Mouse (Mus musculus) forebrain, embryonic 16.5 days (tissue): ENCODE results near the gene Cacna1c. TPM values are rescaled to one million over a fixed set of nuclear protein-coding genes. Genes with fewer than 3 reads are reported as not detected.
A peak's percentile ranks its signal among the peaks of the same experiment; 100 is the strongest.

Experiments
- ATAC-seq: fragments of 200-750 bp; cut with Nextera tagmentation; 2 replicates; pipeline ENCODE4 v1.8.0; 2017; ENCODE audit warnings: mild to moderate bottlenecking, moderate library complexity
- H3K27ac ChIP-seq: fragments of 300-500 bp; sonication (generic); 2 replicates; pipeline ENCODE4 v1.5.1; 2014; ENCODE audit warnings: low read length, control low read depth
- H3K27me3 ChIP-seq: fragments of 300-500 bp; sonication (generic); replicated peaks from 2 replicates; pipeline ENCODE4 v1.6.1; 2014; ENCODE audit warnings: low read length; ENCODE audit not compliant: control insufficient read depth, insufficient read depth
- H3K36me3 ChIP-seq: fragments of 300-500 bp; sonication (generic); 2 replicates; pipeline ENCODE4 v1.6.1; 2014; ENCODE audit not compliant: control insufficient read depth, insufficient read depth
- H3K4me1 ChIP-seq: fragments of 300-500 bp; sonication (generic); replicated peaks from 2 replicates; pipeline ENCODE4 v1.6.1; 2014; ENCODE audit warnings: low read length; ENCODE audit not compliant: control insufficient read depth, insufficient read depth
- H3K4me2 ChIP-seq: fragments of 300-500 bp; sonication (generic); 2 replicates; pipeline ENCODE4 v1.6.1; 2014; ENCODE audit warnings: mild to moderate bottlenecking, low read length, control low read depth
- H3K4me3 ChIP-seq: fragments of 300-500 bp; sonication (generic); replicated peaks from 2 replicates; pipeline ENCODE4 v1.5.1; 2014; ENCODE audit warnings: mild to moderate bottlenecking, low read length, control low read depth
- H3K9ac ChIP-seq: fragments of 300-500 bp; sonication (generic); replicated peaks from 2 replicates; pipeline ENCODE4 v1.6.1; 2014; ENCODE audit warnings: low read depth, low read length, control low read depth
- H3K9me3 ChIP-seq: fragments of 300-500 bp; sonication (generic); 2 replicates; pipeline ENCODE4 v1.6.1; 2016; ENCODE audit warnings: low read length; ENCODE audit not compliant: control insufficient read depth
- WGBS: fragments of 180-500 bp; shearing (Covaris S2); extraction: QIAGEN DNeasy Blood & Tissue Kit; methylation state at CpG from one replicate; pipeline ENCODE4 v1.1.7; 2014; 5-methylcytosine and 5-hydroxymethylcytosine counted together
- polyA plus RNA-seq: library from polyadenylated mRNA; unstranded; fragments of >200 nt; fragmentation: Nextera tagmentation; extraction: Ambion mirVana; gene quantifications from 2 replicates; pipeline ENCODE4 v1.2.1, GENCODE M21; 2015

The Cacna1c gene
- polyA plus RNA-seq, 1 experiment from 2014 or later: 9.8 TPM

DNA sequence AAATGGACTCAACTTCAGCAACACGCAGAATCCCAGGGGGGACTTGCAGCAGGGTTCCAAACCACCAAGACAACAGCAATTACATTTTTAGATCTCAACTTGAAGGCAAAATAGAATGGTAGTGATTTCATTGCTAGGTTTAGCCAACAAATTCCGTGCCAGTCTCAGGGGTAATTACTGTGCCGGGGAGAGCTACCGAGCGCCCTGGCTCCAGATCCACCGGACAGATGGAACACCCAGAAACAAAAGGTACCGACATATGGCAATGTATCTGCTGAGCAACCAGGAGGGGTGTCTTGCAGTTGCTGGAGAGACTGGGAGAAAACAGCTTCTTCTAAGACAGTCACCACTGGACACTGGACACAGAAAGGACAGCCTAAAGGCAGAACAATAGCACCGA is 442.4 kb downstream of the Cacna1c start:
- H3K9me3 ChIP-seq: no peaks in the 10 kb centered on the region
- H3K27ac ChIP-seq: peak overlapping the region; percentile 42; the same call in 1 of the 2 replicates
- no peak overlapping the region for H3K4me3 ChIP-seq
- WGBS: 57% methylated on average over 8 of the region's 8 CpGs
- H3K36me3 ChIP-seq: no peaks in the 10 kb centered on the region
- H3K27me3 ChIP-seq: no peaks in the 10 kb centered on the region
- peaks cover 17% of the 10 kb centered on the region for H3K4me1 ChIP-seq
- H3K4me2 ChIP-seq: no peak overlapping the region
- H3K9ac ChIP-seq: no peak overlapping the region
- peak; percentile 63 for ATAC-seq

DNA sequence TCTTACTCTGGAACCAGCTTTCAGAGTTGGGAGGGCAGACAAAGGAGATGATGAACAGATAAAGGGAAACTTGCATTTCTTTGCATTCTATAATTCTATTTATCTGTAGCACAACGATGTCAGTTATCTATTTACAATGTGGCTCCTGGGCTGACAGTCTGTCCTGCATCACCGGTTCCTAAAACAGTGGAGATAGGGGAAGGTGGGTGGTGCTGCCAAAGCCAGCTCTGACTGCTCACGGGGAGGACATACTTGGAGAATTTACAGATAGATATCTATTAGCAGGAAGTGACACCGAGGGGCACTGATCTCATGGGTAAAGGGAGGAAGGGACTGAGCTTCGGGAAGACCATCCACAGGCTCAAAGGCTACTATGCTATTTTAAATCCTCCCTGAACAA is 443.2 kb downstream of the Cacna1c start:
- 77% methylated on average over 5 of the region's 5 CpGs for WGBS
- Histone ChIP-seq H3K27me3 (no peaks in the 10 kb centered on the region), H3K36me3 (no peaks in the 10 kb centered on the region), H3K27ac (no peak overlapping the region), H3K4me1 (peaks cover 14% of the 10 kb centered on the region), H3K9me3 (no peaks in the 10 kb centered on the region), H3K9ac (no peak overlapping the region), H3K4me2 (no peak overlapping the region), H3K4me3 (no peak overlapping the region)
- ATAC-seq: no peak

DNA sequence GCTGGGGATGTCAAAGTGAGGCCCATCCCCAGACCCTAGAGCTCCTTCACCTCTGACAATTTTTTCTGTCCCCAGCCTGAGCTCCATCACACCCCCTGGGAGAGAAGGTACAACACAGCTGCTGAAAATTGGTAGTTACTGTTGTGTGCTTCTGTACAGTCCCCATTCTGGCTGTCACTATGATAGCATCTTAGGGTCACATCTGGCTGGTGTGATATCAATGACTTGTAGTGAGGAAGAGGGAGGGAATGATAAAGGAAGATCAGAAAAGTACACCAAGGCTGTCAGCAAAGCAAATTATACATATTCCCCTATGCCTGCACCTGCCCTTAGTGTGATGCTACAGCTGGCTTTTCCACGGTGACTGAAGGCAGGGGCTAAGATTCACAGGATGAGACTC is 446.9 kb downstream of the Cacna1c start:
- Histone ChIP-seq H3K36me3 (no peaks in the 10 kb centered on the region), H3K9me3 (no peaks in the 10 kb centered on the region), H3K4me2 (no peak overlapping the region), H3K4me3 (no peak overlapping the region), H3K4me1 (peaks cover 2% of the 10 kb centered on the region; the same call in 1 of the 2 replicates), H3K27ac (no peak overlapping the region), H3K9ac (no peak overlapping the region), H3K27me3 (no peaks in the 10 kb centered on the region)
- ATAC-seq: no peak
- WGBS: 83% methylated on average over 1 of the region's 1 CpGs

DNA sequence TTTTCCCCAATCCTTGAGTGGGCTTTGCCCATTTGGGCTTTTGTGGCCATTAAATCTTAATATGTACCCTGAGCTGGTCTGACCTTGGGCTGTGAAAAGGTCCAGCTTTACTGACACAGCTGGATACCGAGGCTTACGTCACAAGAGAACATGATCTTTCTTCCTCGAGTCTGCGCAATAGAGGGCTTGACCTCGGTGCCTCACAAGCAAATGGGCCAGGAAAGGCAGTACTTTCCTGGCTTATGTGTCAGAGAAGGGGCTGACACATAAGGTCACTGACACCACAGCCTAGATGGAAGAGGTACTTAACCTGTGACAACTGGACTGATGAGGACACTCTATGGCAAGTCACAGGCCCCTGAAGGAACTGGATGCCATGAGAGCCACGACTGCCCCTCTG is 453.5 kb downstream of the Cacna1c start:
- H3K9ac ChIP-seq: no peak overlapping the region
- H3K4me1 ChIP-seq: peaks cover 29% of the 10 kb centered on the region
- no peak overlapping the region for H3K4me3 ChIP-seq
- no peaks in the 10 kb centered on the region for H3K36me3 ChIP-seq
- 87% methylated on average over 6 of the region's 6 CpGs for WGBS
- H3K9me3 ChIP-seq: no peaks in the 10 kb centered on the region
- no peak overlapping the region for H3K4me2 ChIP-seq
- ATAC-seq: no peak
- H3K27me3 ChIP-seq: no peaks in the 10 kb centered on the region
- no peak overlapping the region for H3K27ac ChIP-seq

DNA sequence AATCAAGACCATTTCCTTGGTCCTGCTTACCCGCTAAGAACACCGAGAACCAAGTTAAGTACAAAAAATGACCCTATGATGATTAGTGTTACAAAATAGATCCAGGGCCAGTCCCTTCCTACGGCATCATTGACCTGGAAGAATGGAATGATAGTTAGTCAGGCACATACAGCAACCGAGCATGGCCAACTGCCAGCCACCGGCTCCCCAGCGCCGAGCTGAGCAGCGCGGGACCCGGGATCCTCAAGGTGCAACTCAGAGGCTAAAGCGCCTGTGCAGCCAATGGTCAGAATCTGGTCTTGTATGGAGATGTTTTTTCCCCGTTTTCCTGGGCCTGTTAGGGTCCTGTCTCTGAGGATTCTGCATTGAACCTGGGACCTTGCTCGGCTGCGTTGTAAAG is 454.4 kb downstream of the Cacna1c start:
- Histone ChIP-seq H3K9ac (no peak overlapping the region), H3K4me2 (no peak overlapping the region), H3K36me3 (no peaks in the 10 kb centered on the region), H3K27me3 (no peaks in the 10 kb centered on the region), H3K9me3 (no peaks in the 10 kb centered on the region), H3K4me1 (peaks cover 33% of the 10 kb centered on the region), H3K27ac (no peak overlapping the region), H3K4me3 (no peak overlapping the region)
- ATAC-seq: no peak
- WGBS: 90% methylated on average over 14 of the region's 14 CpGs

DNA sequence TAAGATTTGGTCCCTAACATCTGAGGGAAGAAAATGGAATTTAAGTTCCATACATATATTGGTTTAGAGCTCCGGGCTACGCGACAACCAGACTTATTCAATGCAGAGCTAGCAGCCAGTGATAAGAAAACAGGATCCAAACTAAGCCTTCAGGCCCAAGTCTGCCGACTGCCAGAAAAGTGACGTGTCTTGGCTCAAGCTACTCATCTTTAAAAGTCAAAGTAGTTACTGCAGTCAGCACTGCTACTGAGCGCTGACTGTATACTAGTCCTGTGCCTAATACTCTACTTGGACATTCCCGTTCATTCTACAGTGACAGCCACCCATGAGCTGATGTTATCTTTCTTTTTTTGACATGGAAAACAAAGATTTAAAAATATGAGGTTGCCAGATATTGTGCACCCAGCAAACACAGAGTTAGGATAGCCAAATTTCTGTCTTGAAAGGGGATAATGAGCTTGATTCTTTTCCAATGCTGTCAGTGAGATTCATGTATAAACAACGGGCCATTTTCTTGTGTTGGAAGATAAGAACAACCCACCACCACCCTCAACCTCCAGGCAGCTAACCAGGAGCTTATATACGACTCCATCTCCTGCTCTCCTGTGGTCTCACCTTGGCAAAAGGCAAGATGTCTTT is 456.1 kb downstream of the Cacna1c start:
- Histone ChIP-seq H3K9me3 (no peaks in the 10 kb centered on the region), H3K4me1 (peaks cover 33% of the 10 kb centered on the region), H3K4me3 (no peak overlapping the region), H3K27ac (peak overlapping the region; percentile 84), H3K4me2 (no peak overlapping the region), H3K9ac (no peak overlapping the region), H3K36me3 (no peaks in the 10 kb centered on the region), H3K27me3 (no peaks in the 10 kb centered on the region)
- WGBS: 46% methylated on average over 9 of the region's 9 CpGs
- peak; percentile 90 for ATAC-seq

DNA sequence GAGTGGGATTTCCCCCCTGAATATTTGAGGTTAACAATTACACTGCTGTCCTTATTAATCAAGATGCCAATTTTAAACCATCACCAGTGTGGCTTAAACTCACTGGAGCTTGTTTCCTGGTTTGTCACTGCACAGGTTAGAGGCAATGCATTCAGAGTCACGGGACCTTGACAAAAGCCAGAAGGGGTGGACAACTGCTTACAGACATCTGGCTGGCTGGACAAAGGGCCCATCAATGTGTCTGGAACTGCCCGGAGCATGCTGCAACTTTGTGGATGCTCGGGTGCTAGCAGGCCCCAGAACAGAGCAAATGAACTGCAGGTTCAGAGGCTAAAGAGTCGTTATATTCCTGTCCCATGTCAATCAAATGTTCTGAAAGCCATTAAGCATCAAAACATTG is 456.9 kb downstream of the Cacna1c start:
- Histone ChIP-seq H3K4me1 (peaks cover 33% of the 10 kb centered on the region), H3K9ac (no peak overlapping the region), H3K4me2 (no peak overlapping the region), H3K36me3 (no peaks in the 10 kb centered on the region), H3K27ac (peak overlapping the region; percentile 84), H3K4me3 (no peak overlapping the region), H3K9me3 (no peaks in the 10 kb centered on the region), H3K27me3 (no peaks in the 10 kb centered on the region)
- 37% methylated on average over 4 of the region's 4 CpGs for WGBS
- ATAC-seq: 0 out of 2 replicates have a peak, but pooled peaks have one; percentile 1

DNA sequence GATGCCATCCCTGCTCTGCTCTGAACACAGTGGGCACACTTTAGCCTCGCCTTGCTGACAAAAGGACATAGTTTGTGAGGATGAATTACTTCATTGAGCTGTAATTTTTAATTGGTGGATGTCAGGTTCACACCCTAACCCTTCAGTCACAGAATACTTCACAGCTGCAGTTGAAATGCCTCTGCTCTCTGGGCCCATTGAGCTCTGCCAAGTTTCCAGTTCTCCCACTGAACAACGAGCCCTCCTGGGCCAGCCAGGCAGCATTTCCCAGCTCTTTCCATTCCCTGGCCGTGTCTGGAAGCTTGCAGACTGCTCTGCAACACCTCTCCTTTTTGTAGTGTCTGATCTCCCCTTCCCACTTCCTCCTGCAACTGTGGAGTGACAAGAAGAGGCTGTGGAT is 457.6 kb downstream of the Cacna1c start:
- Histone ChIP-seq H3K36me3 (no peaks in the 10 kb centered on the region), H3K27me3 (no peaks in the 10 kb centered on the region), H3K9me3 (no peaks in the 10 kb centered on the region), H3K27ac (peak overlapping the region; percentile 23), H3K4me3 (no peak overlapping the region), H3K9ac (no peak overlapping the region), H3K4me1 (peaks cover 33% of the 10 kb centered on the region), H3K4me2 (no peak overlapping the region)
- no peak for ATAC-seq
- WGBS: 17% methylated on average over 3 of the region's 3 CpGs

DNA sequence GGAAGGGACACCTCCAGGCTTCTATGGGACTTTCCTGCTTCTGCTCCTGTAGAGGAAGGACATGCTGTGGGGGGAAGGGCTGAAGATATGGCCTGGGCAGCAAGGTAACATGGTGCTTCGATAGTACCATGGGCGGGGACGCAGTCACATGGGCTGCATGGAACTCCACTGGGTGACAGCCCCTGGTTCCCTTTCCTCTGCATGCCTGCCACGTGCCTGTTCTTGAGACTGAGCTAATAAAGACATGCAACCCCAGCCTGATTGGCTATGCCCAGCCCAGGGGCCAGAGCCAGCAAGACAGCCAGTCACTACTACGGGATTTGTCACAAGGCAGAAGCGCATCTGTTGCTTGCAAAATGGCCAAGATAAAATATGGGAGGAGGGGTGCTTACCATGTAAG is 459.1 kb downstream of the Cacna1c start:
- Histone ChIP-seq H3K27me3 (no peaks in the 10 kb centered on the region), H3K9ac (no peak overlapping the region), H3K27ac (no peak overlapping the region), H3K4me3 (no peak overlapping the region), H3K9me3 (no peaks in the 10 kb centered on the region), H3K4me1 (peaks cover 33% of the 10 kb centered on the region), H3K4me2 (no peak overlapping the region), H3K36me3 (no peaks in the 10 kb centered on the region)
- ATAC-seq: no peak
- WGBS: 68% methylated on average over 6 of the region's 6 CpGs

DNA sequence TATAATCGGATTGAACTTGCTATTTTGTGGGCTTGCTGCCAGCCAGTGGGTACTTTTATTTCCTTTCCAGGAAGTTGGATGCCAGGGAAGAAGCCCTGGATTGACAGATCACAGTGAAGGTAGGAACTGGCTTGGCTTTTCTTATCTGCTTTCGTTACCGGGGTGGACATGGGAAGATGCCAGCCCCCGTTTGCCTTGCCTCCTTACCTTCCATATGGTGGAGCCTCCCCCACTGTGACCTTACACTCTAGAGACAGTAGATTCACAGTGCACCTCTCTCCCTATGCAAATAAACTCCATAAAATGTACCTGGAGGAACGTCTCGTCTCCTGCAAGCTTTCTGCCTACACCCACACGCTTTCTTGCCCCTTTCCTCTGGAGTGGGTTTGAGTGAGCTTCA is 459.7 kb downstream of the Cacna1c start:
- H3K27ac ChIP-seq: no peak overlapping the region
- WGBS: 68% methylated on average over 7 of the region's 7 CpGs
- H3K4me1 ChIP-seq: peaks cover 33% of the 10 kb centered on the region
- no peaks in the 10 kb centered on the region for H3K36me3 ChIP-seq
- H3K27me3 ChIP-seq: no peaks in the 10 kb centered on the region
- H3K4me2 ChIP-seq: no peak overlapping the region
- H3K4me3 ChIP-seq: no peak overlapping the region
- ATAC-seq: no peak
- no peaks in the 10 kb centered on the region for H3K9me3 ChIP-seq
- no peak overlapping the region for H3K9ac ChIP-seq
